Mouse (Mus musculus) forebrain, embryonic 10.5 days (tissue): ENCODE data around the gene Cd40lg. TPM values are rescaled to one million over a fixed set of nuclear protein-coding genes. Genes with fewer than 3 reads are reported as not detected.

Source experiments
- DNase-seq: peaks from one replicate; pipeline ENCODE4 v3.0.0-alpha.2; 2017; ENCODE audit warnings: low spot score; ENCODE audit errors: extremely low spot score
- H3K27ac ChIP-seq: fragments of 300-500 bp; sonication (generic); 2 replicates; pipeline ENCODE4 v1.5.1; 2016; ENCODE audit warnings: mild to moderate bottlenecking
- H3K27me3 ChIP-seq: fragments of 300-500 bp; sonication (generic); 2 replicates; pipeline ENCODE4 v1.6.1; 2016; ENCODE audit warnings: mild to moderate bottlenecking; ENCODE audit not compliant: poor library complexity, severe bottlenecking
- H3K36me3 ChIP-seq: fragments of 300-500 bp; sonication (generic); replicated peaks from 2 replicates; pipeline ENCODE4 v1.6.1; 2016; ENCODE audit warnings: mild to moderate bottlenecking, moderate library complexity
- H3K4me1 ChIP-seq: fragments of 300-500 bp; sonication (generic); 2 replicates; pipeline ENCODE4 v1.6.1; 2016
- H3K4me3 ChIP-seq: fragments of 300-500 bp; sonication (generic); 2 replicates; pipeline ENCODE4 v1.5.1; 2016; ENCODE audit warnings: mild to moderate bottlenecking, moderate library complexity
- H3K9me3 ChIP-seq: fragments of 300-500 bp; sonication (generic); 2 replicates; pipeline ENCODE4 v1.6.1; 2016; ENCODE audit warnings: mild to moderate bottlenecking, moderate library complexity
- WGBS: fragments of 180-500 bp; shearing (Covaris S2); methylation state at CpG from one replicate; pipeline ENCODE4 v1.1.7; 2016; 5-methylcytosine and 5-hydroxymethylcytosine counted together
- polyA plus RNA-seq: library from polyadenylated mRNA; unstranded; fragments of >200 nt; fragmentation: Nextera tagmentation; extraction: Ambion mirVana; gene quantifications from 2 replicates; pipeline ENCODE4 v1.2.1, GENCODE M21; 2016

Gene Cd40lg
- polyA plus RNA-seq, 1 experiment from 2014 or later = not detected

DNA sequence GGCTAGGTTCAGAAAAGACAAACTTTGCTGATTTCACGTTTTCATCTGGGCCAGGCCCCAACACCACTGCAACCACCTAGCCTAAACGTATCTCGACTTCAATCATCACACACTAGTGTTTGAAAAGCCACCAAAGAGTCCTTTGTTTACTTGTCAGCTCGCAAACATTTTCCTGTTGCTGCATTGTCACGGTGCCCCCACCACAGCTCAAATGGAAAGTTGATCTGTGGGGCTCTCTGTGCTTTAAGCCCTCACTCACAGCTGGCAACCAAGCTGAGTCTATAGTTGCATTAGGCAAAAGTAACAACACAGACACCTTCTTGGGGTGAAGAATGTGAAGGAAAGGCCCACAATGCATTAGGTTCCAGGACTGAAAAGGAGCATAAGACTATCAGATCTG lies 4.3 kb downstream of the Cd40lg start:
- H3K4me1 ChIP-seq = no peaks in the 10 kb centered on the region
- 76% methylated on average over 5 of the region's 5 CpGs for WGBS
- DNase-seq = no peak
- no peak overlapping the region for H3K4me3 ChIP-seq
- H3K27me3 ChIP-seq = no peaks in the 10 kb centered on the region
- no peaks in the 10 kb centered on the region for H3K9me3 ChIP-seq
- H3K36me3 ChIP-seq = no peaks in the 10 kb centered on the region
- no peak overlapping the region for H3K27ac ChIP-seq

DNA sequence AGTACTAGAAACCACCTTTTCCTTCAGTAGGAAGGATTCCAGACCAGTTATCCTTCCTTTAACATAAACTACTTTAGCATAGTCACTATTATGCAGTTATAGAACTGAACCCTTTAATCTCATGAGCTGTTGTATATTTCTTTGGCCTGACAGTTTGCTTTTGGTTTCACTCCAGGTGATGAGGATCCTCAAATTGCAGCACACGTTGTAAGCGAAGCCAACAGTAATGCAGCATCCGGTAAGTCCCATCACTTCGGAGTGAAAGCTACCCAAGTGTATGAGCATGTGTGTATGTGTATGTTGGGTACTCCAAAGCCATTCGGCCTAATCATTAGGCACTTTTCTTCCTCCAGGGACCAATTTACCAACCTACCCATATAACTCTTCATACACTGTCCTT lies 7.6 kb downstream of the Cd40lg start:
- Histone ChIP-seq H3K36me3 (no peaks in the 10 kb centered on the region), H3K4me1 (no peaks in the 10 kb centered on the region), H3K9me3 (no peaks in the 10 kb centered on the region), H3K27ac (no peak overlapping the region), H3K4me3 (no peak overlapping the region), H3K27me3 (no peaks in the 10 kb centered on the region)
- DNase-seq = no peak
- WGBS = 92% methylated on average over 5 of the region's 5 CpGs

DNA sequence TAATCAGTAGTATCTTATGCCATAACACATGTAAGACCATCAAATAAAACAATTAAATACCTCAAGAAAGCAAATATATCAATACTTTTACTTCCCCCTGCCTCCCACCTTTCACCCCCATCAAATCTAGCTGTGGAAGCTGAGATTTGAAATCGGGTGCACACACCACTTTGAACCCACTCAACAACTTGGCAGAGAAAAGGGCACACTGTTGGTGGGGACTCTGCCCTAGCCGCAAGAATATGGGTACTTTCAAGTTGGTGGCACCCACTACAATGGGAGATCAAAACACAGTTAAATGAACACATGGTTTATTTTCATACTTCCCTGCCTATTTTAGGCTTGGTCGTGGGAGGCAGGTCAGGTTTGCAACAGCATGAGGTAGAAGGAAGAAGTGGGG lies 9.9 kb downstream of the Cd40lg start:
- no peak overlapping the region for H3K27ac ChIP-seq
- H3K27me3 ChIP-seq = no peaks in the 10 kb centered on the region
- 89% methylated on average over 3 of the region's 3 CpGs for WGBS

DNA sequence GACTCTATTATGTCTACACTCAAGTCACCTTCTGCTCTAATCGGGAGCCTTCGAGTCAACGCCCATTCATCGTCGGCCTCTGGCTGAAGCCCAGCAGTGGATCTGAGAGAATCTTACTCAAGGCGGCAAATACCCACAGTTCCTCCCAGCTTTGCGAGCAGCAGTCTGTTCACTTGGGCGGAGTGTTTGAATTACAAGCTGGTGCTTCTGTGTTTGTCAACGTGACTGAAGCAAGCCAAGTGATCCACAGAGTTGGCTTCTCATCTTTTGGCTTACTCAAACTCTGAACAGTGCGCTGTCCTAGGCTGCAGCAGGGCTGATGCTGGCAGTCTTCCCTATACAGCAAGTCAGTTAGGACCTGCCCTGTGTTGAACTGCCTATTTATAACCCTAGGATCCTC lies 11.4 kb downstream of the Cd40lg start:
- H3K4me1 ChIP-seq = no peaks in the 10 kb centered on the region
- DNase-seq = no peak
- H3K27me3 ChIP-seq = no peaks in the 10 kb centered on the region
- no peak overlapping the region for H3K27ac ChIP-seq
- 88% methylated on average over 10 of the region's 10 CpGs for WGBS
- H3K9me3 ChIP-seq = no peaks in the 10 kb centered on the region
- H3K36me3 ChIP-seq = no peaks in the 10 kb centered on the region
- no peak overlapping the region for H3K4me3 ChIP-seq

More for the DNA sequence above, 9.9 kb downstream of the Cd40lg start:
- no peaks in the 10 kb centered on the region for H3K4me1 ChIP-seq
- DNase-seq = no peak
- H3K4me3 ChIP-seq = no peak overlapping the region
- no peaks in the 10 kb centered on the region for H3K36me3 ChIP-seq
- no peaks in the 10 kb centered on the region for H3K9me3 ChIP-seq

DNA sequence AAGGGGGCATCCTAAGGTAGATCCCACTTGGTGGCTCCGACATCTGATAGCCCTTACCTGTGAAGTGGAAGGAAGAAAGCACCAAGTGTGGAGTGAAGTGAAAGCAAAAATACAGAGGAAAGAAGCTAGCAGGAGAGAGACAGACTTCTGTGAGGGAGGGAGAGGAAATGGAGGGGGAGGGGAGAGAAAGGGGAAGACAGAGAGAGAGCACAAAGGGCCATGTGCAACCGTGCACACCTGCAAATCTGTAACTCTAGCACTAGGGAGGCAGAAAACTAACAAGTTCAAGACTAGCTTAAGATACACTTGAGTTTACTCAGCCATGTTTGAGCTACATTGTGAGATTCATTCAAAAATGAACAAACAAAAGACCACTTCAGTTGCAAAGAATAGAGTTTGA lies 16.2 kb downstream of the Cd40lg start:
- no peaks in the 10 kb centered on the region for H3K4me1 ChIP-seq
- no peaks in the 10 kb centered on the region for H3K9me3 ChIP-seq
- DNase-seq = no peak
- H3K36me3 ChIP-seq = no peaks in the 10 kb centered on the region
- 72% methylated on average over 2 of the region's 2 CpGs for WGBS
- no peaks in the 10 kb centered on the region for H3K27me3 ChIP-seq
- no peak overlapping the region for H3K27ac ChIP-seq
- no peak overlapping the region for H3K4me3 ChIP-seq

DNA sequence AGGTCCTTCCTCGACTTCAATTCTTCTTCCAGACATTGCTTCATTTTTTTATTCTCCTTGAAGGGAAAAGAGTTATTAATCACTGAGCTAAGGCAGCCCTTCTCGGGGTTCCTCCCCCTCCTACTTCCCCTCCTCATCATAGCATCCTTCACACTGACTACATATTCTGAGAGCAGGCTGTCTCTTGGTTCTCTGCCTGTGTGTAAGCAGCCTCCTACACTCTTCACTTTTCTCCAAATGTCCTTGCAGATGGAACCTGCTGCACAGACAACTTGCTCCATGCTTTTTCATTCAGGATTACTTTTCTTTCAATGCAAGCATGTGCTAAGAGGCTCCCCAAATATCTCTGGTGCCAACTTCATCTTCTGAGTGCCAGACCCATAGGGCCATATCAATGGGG lies 21.7 kb downstream of the Cd40lg start:
- Histone ChIP-seq H3K4me1 (no peaks in the 10 kb centered on the region), H3K27me3 (no peaks in the 10 kb centered on the region), H3K4me3 (no peak overlapping the region), H3K27ac (no peak overlapping the region), H3K9me3 (no peaks in the 10 kb centered on the region), H3K36me3 (no peaks in the 10 kb centered on the region)
- DNase-seq = no peak
- WGBS = 79% methylated on average over 2 of the region's 2 CpGs

DNA sequence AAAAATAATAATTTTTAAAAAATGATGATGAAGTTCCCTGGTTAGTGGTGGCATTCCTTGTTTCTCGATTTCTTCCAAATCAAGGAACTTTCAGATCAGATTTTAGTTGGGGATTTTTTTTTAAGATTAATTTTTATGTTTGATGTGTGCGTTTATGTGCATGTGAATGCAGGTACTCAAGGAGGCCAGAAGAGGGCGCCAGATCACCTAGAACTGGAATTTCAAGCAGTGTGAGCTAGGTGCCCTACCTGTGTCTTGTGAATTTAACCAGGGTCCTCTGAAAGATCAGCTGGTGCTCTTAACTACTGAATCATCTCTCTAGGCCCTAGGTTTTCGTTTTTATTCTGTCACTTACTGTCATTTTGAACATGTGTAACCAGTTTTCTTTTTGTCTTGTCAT lies 24.0 kb downstream of the Cd40lg start:
- Histone ChIP-seq H3K4me3 (no peak overlapping the region), H3K27ac (no peak overlapping the region), H3K9me3 (no peaks in the 10 kb centered on the region), H3K4me1 (no peaks in the 10 kb centered on the region), H3K36me3 (no peaks in the 10 kb centered on the region), H3K27me3 (no peaks in the 10 kb centered on the region)
- DNase-seq = no peak
- WGBS = 76% methylated on average over 4 of the region's 4 CpGs

DNA sequence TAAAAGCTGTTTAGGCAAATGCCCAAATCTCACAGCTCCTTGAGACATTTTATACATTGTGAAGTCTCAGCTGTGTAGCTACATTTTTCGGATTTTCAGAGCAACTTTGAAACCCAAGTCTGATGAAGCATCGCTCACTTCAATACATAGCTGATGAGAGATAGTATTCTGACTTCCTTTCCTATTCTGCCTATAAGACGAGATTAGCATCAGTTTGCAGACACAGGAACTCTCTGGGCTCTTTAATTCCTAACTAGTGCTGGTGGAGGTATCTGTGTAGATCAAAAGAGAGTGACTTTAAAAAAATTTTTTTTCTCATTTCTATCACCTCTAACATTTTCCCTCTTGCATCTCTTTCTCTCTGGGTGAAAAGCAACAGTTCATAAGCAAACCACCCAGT lies 26.6 kb downstream of the Cd40lg start:
- no peaks in the 10 kb centered on the region for H3K27me3 ChIP-seq
- H3K4me3 ChIP-seq = no peak overlapping the region
- H3K27ac ChIP-seq = no peak overlapping the region
- H3K36me3 ChIP-seq = no peaks in the 10 kb centered on the region
- WGBS = 73% methylated on average over 3 of the region's 3 CpGs
- no peak for DNase-seq
- no peaks in the 10 kb centered on the region for H3K9me3 ChIP-seq
- H3K4me1 ChIP-seq = no peaks in the 10 kb centered on the region

DNA sequence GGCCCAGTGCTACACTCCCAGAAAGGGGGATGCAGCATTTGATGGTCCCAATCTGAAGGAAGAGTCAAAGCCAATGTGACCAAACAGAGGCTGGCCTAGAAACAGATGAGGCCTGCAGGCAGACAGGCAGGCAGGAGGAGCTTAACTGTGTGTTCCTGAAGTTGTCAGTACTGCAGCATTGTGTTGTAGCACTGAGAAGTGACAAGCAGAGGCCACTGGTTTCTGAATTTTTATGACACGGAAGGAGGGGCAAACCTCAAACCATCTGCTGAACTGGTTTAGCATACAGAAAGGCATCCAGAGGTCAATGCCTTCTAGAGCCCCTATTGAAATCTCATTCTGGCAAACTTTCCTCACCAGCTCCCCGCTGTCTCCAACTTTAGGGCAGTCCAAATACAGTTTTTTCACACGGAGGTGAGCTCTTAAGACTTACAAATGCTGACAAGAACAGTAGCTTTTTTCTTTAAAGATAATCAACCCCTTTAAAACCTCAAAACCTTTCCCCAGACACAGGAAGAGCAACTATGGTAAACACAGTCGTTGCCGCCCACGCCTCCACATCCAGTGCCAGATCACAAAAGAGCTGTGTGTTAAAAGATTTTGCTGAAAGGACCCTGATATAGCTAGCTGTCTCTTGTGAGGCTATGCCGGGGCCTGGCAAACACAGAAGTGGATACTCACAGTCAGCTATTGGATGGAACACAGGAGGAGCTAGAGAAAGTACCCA lies 41.5 kb downstream of the Cd40lg start:
- no peak overlapping the region for H3K27ac ChIP-seq
- H3K36me3 ChIP-seq = no peaks in the 10 kb centered on the region
- WGBS = 81% methylated on average over 7 of the region's 7 CpGs
- no peak overlapping the region for H3K4me3 ChIP-seq
- no peaks in the 10 kb centered on the region for H3K27me3 ChIP-seq
- no peaks in the 10 kb centered on the region for H3K9me3 ChIP-seq
- no peaks in the 10 kb centered on the region for H3K4me1 ChIP-seq
- DNase-seq = no peak

DNA sequence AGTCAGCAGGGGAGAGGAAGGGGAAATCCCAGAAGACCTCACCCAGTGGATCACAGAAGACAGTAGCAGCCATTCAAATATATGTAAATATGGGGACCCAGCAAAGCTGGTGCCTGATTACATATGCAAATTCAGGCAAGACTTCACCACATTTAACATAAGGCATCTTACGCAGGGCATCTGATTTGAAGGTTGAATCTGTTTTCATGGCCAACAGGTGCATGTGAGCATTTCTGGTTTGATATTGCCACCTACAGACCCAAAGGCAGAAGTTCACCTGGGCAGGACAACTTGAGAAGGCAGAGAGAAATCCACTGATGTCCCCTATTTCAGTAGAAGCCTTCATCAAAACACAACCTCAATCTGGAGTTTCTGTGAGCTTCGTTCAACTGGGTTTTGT lies 48.8 kb downstream of the Cd40lg start:
- Histone ChIP-seq H3K4me3 (no peak overlapping the region), H3K4me1 (no peaks in the 10 kb centered on the region), H3K27me3 (no peaks in the 10 kb centered on the region), H3K27ac (no peak overlapping the region), H3K9me3 (no peaks in the 10 kb centered on the region), H3K36me3 (no peaks in the 10 kb centered on the region)
- WGBS = 56% methylated on average over 2 of the region's 2 CpGs
- DNase-seq = no peak

DNA sequence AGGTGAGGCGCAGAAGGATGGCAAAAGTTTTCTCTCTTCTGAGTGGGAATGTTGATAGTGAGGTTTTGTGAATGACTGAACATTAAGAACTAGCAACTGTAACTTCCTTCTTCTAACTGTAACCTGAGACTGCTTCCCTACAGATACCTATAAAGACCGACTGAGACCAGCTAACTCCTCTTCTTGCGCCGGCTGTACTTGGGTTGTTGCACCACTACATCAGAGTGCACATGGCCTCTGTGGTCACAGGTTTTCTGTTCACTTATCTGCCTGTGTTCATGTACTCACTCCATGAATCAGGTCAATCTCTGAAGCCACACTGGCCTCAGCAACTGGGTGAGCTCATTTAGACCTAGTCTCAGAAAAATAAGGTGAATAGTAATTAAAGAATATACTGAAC lies 51.6 kb downstream of the Cd40lg start:
- DNase-seq = no peak
- no peak overlapping the region for H3K27ac ChIP-seq
- H3K9me3 ChIP-seq = no peaks in the 10 kb centered on the region
- 80% methylated on average over 4 of the region's 4 CpGs for WGBS
- no peak overlapping the region for H3K4me3 ChIP-seq
- no peaks in the 10 kb centered on the region for H3K4me1 ChIP-seq
- no peaks in the 10 kb centered on the region for H3K36me3 ChIP-seq
- no peaks in the 10 kb centered on the region for H3K27me3 ChIP-seq
